In genomic region chr1:128094686-128095085, GRCm38 (mm10) we compare ENCODE assay signal across 10 mouse cellular contexts.
"Had no signal": no experiment of that assay in that cellular context is flagged by ENCODE, and none has a peak within 500 bp of the region (broad histone marks: within the 10 kb centered on the region; RNA-seq: fewer than 3 reads in every experiment).

No protein-coding gene starts in this region.

- ATAC-seq: lung, postnatal 0 days; midbrain, embryonic 13.5 days; midbrain, embryonic 15.5 days had no signal

- DNase-seq: lung, adult 2 months; lung, postnatal 14 days; lung, postnatal 36 days; right cerebral cortex, postnatal 14 days; thymus, adult 2 months; thymus, postnatal 25 days; thymus, postnatal 4 days had no signal
